Mouse (Mus musculus) CH12.LX (cell line): Measurements from ENCODE around the gene Pmpca. TPM values are rescaled to one million over a fixed set of nuclear protein-coding genes. Genes with fewer than 3 reads are reported as not detected.

Experiments used
- DNase-seq: peaks from one replicate; pipeline ENCODE4 v3.0.0-alpha.2; 2013; ENCODE audit errors: extremely low read depth
- H3K27ac ChIP-seq: 2 replicates; pipeline ENCODE4 v1.5.1; 2012; ENCODE audit warnings: low read depth, mild to moderate bottlenecking, control low read depth, moderate library complexity; ENCODE audit not compliant: insufficient read depth
- H3K27me3 ChIP-seq: replicated peaks from 2 replicates; pipeline ENCODE3; 2012; ENCODE audit warnings: inconsistent platforms
- H3K36me3 ChIP-seq, 2 experiments: replicated peaks in 1 of 2; 2 replicates each; pipeline versions ENCODE3 to v1.6.1; 2012; ENCODE audit warnings: inconsistent platforms in 1 of 2, low read length in 1 of 2, mild to moderate bottlenecking in 1 of 2, mixed read lengths in 1 of 2, moderate library complexity in 1 of 2; ENCODE audit not compliant: control insufficient read depth in 1 of 2, insufficient read depth in 1 of 2
- H3K4me1 ChIP-seq, 2 experiments: 2 replicates each; pipeline ENCODE4 v1.6.1; 2012; ENCODE audit warnings: inconsistent platforms in 1 of 2, moderate library complexity in 1 of 2; ENCODE audit not compliant: insufficient read depth in 2 of 2, control insufficient read depth in 1 of 2
- H3K4me2 ChIP-seq: 2 replicates; pipeline ENCODE4 v1.6.1; 2012; ENCODE audit warnings: low read depth, mild to moderate bottlenecking, control low read depth; ENCODE audit not compliant: poor library complexity, insufficient read depth, severe bottlenecking
- H3K4me3 ChIP-seq, 3 experiments: fragments of 150-350 bp in 1 of 3; sonication (generic) in 1 of 3; replicated peaks in 1 of 3; 2 replicates each; pipeline versions ENCODE3 to v1.5.1; 2011 to 2012; ENCODE audit warnings: low read depth in 2 of 3, low read length in 2 of 3, mild to moderate bottlenecking in 2 of 3, moderate library complexity in 2 of 3, control low read depth in 1 of 3, improper control_type of control experiment in 1 of 3, inconsistent platforms in 1 of 3, mixed read lengths in 1 of 3; ENCODE audit not compliant: poor library complexity in 1 of 3
- H3K79me2 ChIP-seq: replicated peaks from 2 replicates; pipeline ENCODE4 v1.6.1; 2012; ENCODE audit warnings: mild to moderate bottlenecking, moderate library complexity; ENCODE audit not compliant: control insufficient read depth, poor library complexity, insufficient read depth, severe bottlenecking; ENCODE audit errors: extremely low read depth
- H3K9ac ChIP-seq: 2 replicates; pipeline ENCODE4 v1.6.1; 2012; ENCODE audit warnings: low read depth, mild to moderate bottlenecking, control low read depth, moderate library complexity; ENCODE audit not compliant: insufficient read depth
- H3K9me3 ChIP-seq: replicated peaks from 2 replicates; pipeline ENCODE3; 2012; ENCODE audit warnings: low read length, inconsistent platforms, mixed read lengths
- CHD1 ChIP-seq: IDR thresholded peaks from 2 replicates; pipeline ENCODE4 v1.6.1; 2012; ENCODE audit warnings: low read depth, low read length, improper control_type of control experiment, inconsistent platforms
- CHD2 ChIP-seq: IDR thresholded peaks from 2 replicates; pipeline ENCODE4 v1.6.1; 2011; ENCODE audit warnings: low read length, improper control_type of control experiment
- E2F4 ChIP-seq: IDR thresholded peaks from 2 replicates; pipeline ENCODE4 v1.6.1; 2011; ENCODE audit warnings: low read depth, low read length, improper control_type of control experiment; ENCODE audit not compliant: insufficient replicate concordance
- ELF1 ChIP-seq: IDR thresholded peaks from 2 replicates; pipeline ENCODE4 v1.6.1; 2014; ENCODE audit warnings: low read depth, mild to moderate bottlenecking, inconsistent platforms, low read length, improper control_type of control experiment
- ETS1 ChIP-seq: conservative IDR thresholded peaks from 2 replicates; pipeline ENCODE4 v1.6.1; 2012; ENCODE audit warnings: low read depth, mild to moderate bottlenecking, inconsistent platforms, low read length, improper control_type of control experiment, moderate library complexity
- GABPA ChIP-seq: IDR thresholded peaks from 2 replicates; pipeline ENCODE4 v1.6.1; 2012; ENCODE audit warnings: low read depth, low read length, improper control_type of control experiment, inconsistent platforms; ENCODE audit not compliant: insufficient replicate concordance
- JUN ChIP-seq: IDR thresholded peaks from 2 replicates; pipeline ENCODE4 v1.6.1; 2011; ENCODE audit warnings: low read depth, mild to moderate bottlenecking, low read length, improper control_type of control experiment, moderate library complexity; ENCODE audit not compliant: insufficient read depth
- MEF2A ChIP-seq: IDR thresholded peaks from 2 replicates; pipeline ENCODE4 v1.6.1; 2014; ENCODE audit warnings: low read depth, mild to moderate bottlenecking, inconsistent platforms, low read length, improper control_type of control experiment, borderline replicate concordance
- MYC ChIP-seq: IDR thresholded peaks from 2 replicates; pipeline ENCODE4 v1.6.1; 2011; ENCODE audit warnings: low read depth, mild to moderate bottlenecking, improper control_type of control experiment, low read length
- NELFE ChIP-seq: IDR thresholded peaks from 2 replicates; pipeline ENCODE4 v1.6.1; 2011; ENCODE audit warnings: low read depth, low read length, improper control_type of control experiment
- POLR2AphosphoS2 ChIP-seq: IDR thresholded peaks from 2 replicates; pipeline ENCODE4 v1.6.1; 2011; ENCODE audit warnings: low read depth, low read length, improper control_type of control experiment
- RAD21 ChIP-seq: IDR thresholded peaks from 2 replicates; pipeline ENCODE4 v1.6.1; 2011; ENCODE audit warnings: low read depth, mild to moderate bottlenecking, low read length, improper control_type of control experiment, moderate library complexity
- SMC3 ChIP-seq: IDR thresholded peaks from 2 replicates; pipeline ENCODE4 v1.6.1; 2011; ENCODE audit warnings: low read depth, low read length, improper control_type of control experiment
- TBP ChIP-seq: conservative IDR thresholded peaks from 2 replicates; pipeline ENCODE4 v1.6.1; 2011; ENCODE audit warnings: low read depth, low read length, improper control_type of control experiment
- TCF12 ChIP-seq: IDR thresholded peaks from 2 replicates; pipeline ENCODE4 v1.6.1; 2014; ENCODE audit warnings: low read depth, mild to moderate bottlenecking, inconsistent platforms, low read length, improper control_type of control experiment
- UBTF ChIP-seq: IDR thresholded peaks from 2 replicates; pipeline ENCODE4 v1.6.1; 2012; ENCODE audit warnings: low read depth, mild to moderate bottlenecking, inconsistent platforms, low read length, improper control_type of control experiment, moderate library complexity
- USF1 ChIP-seq: IDR thresholded peaks from 2 replicates; pipeline ENCODE4 v1.6.1; 2014; ENCODE audit warnings: low read depth, mild to moderate bottlenecking, inconsistent platforms, low read length, improper control_type of control experiment
- USF2 ChIP-seq: conservative IDR thresholded peaks from 2 replicates; pipeline ENCODE4 v1.6.1; 2011; ENCODE audit warnings: low read depth, low read length, improper control_type of control experiment
- dilution Hi-C: fragments of 300-500 bp; cut with MboI; formaldehyde crosslinking; loops from 2 replicates; pipeline ENCODE4 v1.14.3; 2020; ENCODE audit warnings: low sequenced_read_pairs; ENCODE audit not compliant: extremely low pct_unique_long_range_greater_than_20kb, extremely low pct_ligation_motif_present
- in situ Hi-C: fragments of 300-500 bp; cut with MboI; formaldehyde crosslinking; loops from 3 replicates; pipeline ENCODE4 v1.14.3; 2019; ENCODE audit warnings: low sequenced_read_pairs, low pct_ligation_motif_present, low pct_unique_long_range_greater_than_20kb, mixed read lengths
- polyA plus RNA-seq: library from polyadenylated mRNA; unstranded; fragments of >175 nt; gene quantifications from 2 replicates; pipeline ENCODE4 v1.2.1, GENCODE M21; 2012; ENCODE audit warnings: low read depth; ENCODE audit not compliant: insufficient read length
- total RNA-seq, 2 experiments: library from RNA; depleted of rRNA; stranded (reverse); fragments of 300-350 nt in 1 of 2; fragments of >200 nt in 1 of 2; gene quantifications; 2 replicates each; pipeline ENCODE4 v1.2.3; 2012 to 2014

Pmpca gene
- total and polyA plus RNA-seq, 3 experiments = 74.7 to 143 (median 79.5) TPM

DNA sequence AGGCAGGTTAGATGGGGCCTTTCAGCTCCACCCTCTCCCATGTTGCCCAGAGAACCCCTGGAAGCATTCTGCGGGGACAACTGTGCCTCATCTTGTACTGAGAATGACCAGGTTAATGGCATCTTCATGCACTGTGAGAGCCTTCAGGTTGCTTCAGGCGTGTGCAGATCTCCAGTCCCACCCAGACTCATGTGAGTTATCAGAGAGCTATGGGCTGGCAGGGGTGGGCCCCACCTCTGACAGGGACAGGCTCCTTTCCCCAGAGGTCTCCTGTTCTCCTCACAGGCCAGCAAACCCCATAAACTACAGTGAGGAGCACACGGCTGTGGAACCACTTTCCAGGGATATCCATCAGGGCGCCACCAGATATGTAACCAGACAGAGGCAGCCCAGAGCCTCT, 11.9 kb downstream of the Pmpca start:
- dilution Hi-C loops (no loop called here), in situ Hi-C loops (no loop called here)
- Histone ChIP-seq H3K27ac (no peak overlapping the region), H3K4me1 (peaks cover 3 to 18% of the 10 kb centered on the region in 2 experiments), H3K9me3 (no peaks in the 10 kb centered on the region), H3K4me3 (no peak overlapping the region), H3K4me2 (no peak overlapping the region), H3K9ac (no peak overlapping the region), H3K79me2 (no peaks in the 10 kb centered on the region), H3K36me3 (peaks cover 61 to 83% of the 10 kb centered on the region in 2 experiments), H3K27me3 (no peaks in the 10 kb centered on the region)
- no peak for DNase-seq
- no peak for TF ChIP-seq CHD1
- TF ChIP-seq USF1 = no peak
- TF ChIP-seq CHD2 = no peak
- TF ChIP-seq NELFE = no peak
- no peak for TF ChIP-seq UBTF
- TF ChIP-seq ETS1 = no peak
- TF ChIP-seq MEF2A = no peak

DNA sequence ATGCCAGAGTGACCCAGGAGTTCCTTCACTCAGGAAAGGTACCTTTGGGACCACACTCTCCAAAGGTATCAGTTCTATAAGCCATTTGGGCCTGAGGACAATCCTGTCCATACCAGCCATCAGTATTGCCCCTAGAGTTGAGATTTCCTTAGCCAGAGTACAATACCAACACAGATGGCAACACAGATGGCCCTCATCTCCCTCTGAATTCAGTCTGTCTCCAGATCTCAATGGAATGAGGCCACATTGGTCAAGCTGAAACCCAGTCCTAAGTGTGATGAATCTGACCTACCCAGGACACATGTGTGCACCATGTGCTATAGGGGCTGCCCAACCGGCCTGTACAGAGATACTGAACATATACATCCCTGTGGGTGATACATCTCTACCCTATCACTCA, 13.1 kb downstream of the Pmpca start:
- Histone ChIP-seq H3K36me3 (peaks cover 53 to 83% of the 10 kb centered on the region in 2 experiments), H3K4me1 (peaks cover 3 to 24% of the 10 kb centered on the region in 2 experiments)
- in situ Hi-C loops = no loop called here

DNA sequence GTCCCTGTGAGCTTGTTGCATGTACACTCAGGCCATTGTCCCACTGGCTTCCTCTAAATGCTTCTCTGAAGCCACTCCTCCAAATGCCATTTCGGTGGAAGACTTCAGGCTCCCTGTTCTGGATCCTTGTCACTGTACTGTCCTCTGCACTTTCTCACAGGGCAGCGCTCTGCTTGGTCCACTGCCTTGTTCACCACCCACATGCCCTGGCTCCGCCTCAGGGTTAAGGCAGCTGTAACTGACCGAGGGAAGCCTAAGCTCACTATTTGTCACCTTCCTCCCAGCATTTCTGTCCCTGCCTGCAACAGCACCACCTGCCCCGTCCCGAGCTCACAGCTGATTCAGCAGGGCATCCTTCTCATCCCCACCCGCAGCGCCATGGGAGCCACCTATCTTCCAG, 14.2 kb downstream of the Pmpca start:
- Histone ChIP-seq H3K79me2 (no peaks in the 10 kb centered on the region), H3K36me3 (peaks cover 45 to 82% of the 10 kb centered on the region in 2 experiments)
- in situ Hi-C loops = no loop called here
- no peak for TF ChIP-seq USF2
- TF ChIP-seq NELFE = no peak
- TF ChIP-seq TBP = no peak
- no peak for TF ChIP-seq MEF2A
- no peak for TF ChIP-seq MYC
- TF ChIP-seq TCF12 = no peak
- no peak for TF ChIP-seq SMC3
- no peak for TF ChIP-seq GABPA
- TF ChIP-seq ETS1 = no peak
- no peak for TF ChIP-seq RAD21
- TF ChIP-seq UBTF = no peak
- no peak for TF ChIP-seq POLR2AphosphoS2
- no peak for TF ChIP-seq CHD1
- TF ChIP-seq, all 38 proteins: peak for 0
- peaks cover 10 to 35% of the 10 kb centered on the region in 2 experiments for H3K4me1 ChIP-seq
- H3K4me2 ChIP-seq = no peak overlapping the region
- dilution Hi-C loops = no loop called here
- H3K9ac ChIP-seq = no peak overlapping the region
- no peak overlapping the region for H3K27ac ChIP-seq
- H3K27me3 ChIP-seq = no peaks in the 10 kb centered on the region
- no peak for DNase-seq
- H3K4me3 ChIP-seq = no peak overlapping the region
- H3K9me3 ChIP-seq = no peaks in the 10 kb centered on the region

More for the DNA sequence above, 13.1 kb downstream of the Pmpca start:
- H3K79me2 ChIP-seq = no peaks in the 10 kb centered on the region
- no peaks in the 10 kb centered on the region for H3K9me3 ChIP-seq
- dilution Hi-C loops = no loop called here
- no peak for DNase-seq
- no peak for TF ChIP-seq JUN
- no peak for TF ChIP-seq ELF1
- no peak for TF ChIP-seq E2F4
- TF ChIP-seq CHD2 = no peak
- H3K4me3 ChIP-seq = no peak overlapping the region
- H3K27me3 ChIP-seq = no peaks in the 10 kb centered on the region
- H3K4me2 ChIP-seq = no peak overlapping the region
- H3K27ac ChIP-seq = no peak overlapping the region
- no peak overlapping the region for H3K9ac ChIP-seq
